Mouse (Mus musculus) limb, embryonic 11.5 days (tissue): ENCODE data around the gene Cib4. TPM values are rescaled to one million over a fixed set of nuclear protein-coding genes. Genes with fewer than 3 reads are reported as not detected.

Source experiments
- ATAC-seq: fragments of 200-750 bp; cut with Nextera tagmentation; 2 replicates; pipeline ENCODE4 v1.8.0; 2017; ENCODE audit warnings: low read depth; ENCODE audit not compliant: insufficient number of reproducible peaks, low FRiP score, low TSS enrichment
- DNase-seq: peaks from one replicate; pipeline ENCODE4 v3.0.0-alpha.2; 2015; ENCODE audit warnings: low spot score
- H3K27ac ChIP-seq: fragments of 300-500 bp; sonication (generic); replicated peaks from 2 replicates; pipeline ENCODE4 v1.5.1; 2014; ENCODE audit warnings: low read depth, mild to moderate bottlenecking, low read length
- H3K27me3 ChIP-seq: fragments of 300-500 bp; sonication (generic); 2 replicates; pipeline ENCODE4 v1.6.1; 2014; ENCODE audit warnings: mild to moderate bottlenecking, low read length, mixed read lengths; ENCODE audit not compliant: control insufficient read depth, insufficient read depth
- H3K36me3 ChIP-seq: fragments of 300-500 bp; sonication (generic); 2 replicates; pipeline ENCODE4 v1.6.1; 2014; ENCODE audit warnings: mild to moderate bottlenecking, low read length, moderate library complexity, mixed read lengths; ENCODE audit not compliant: control insufficient read depth, insufficient read depth
- H3K4me1 ChIP-seq: fragments of 300-500 bp; sonication (generic); 2 replicates; pipeline ENCODE4 v1.6.1; 2014; ENCODE audit warnings: low read length, mixed read lengths; ENCODE audit not compliant: control insufficient read depth, insufficient read depth
- H3K4me2 ChIP-seq: fragments of 300-500 bp; sonication (generic); 2 replicates; pipeline ENCODE4 v1.6.1; 2014; ENCODE audit warnings: low read depth, mild to moderate bottlenecking, moderate library complexity; ENCODE audit not compliant: severe bottlenecking
- H3K4me3 ChIP-seq: fragments of 300-500 bp; sonication (generic); 2 replicates; pipeline ENCODE4 v1.5.1; 2014; ENCODE audit warnings: low read depth, low read length
- H3K9ac ChIP-seq: fragments of 300-500 bp; sonication (generic); 2 replicates; pipeline ENCODE4 v1.6.1; 2014; ENCODE audit warnings: mild to moderate bottlenecking, low read length
- H3K9me3 ChIP-seq: fragments of 300-500 bp; sonication (generic); 2 replicates; pipeline ENCODE4 v1.6.1; 2016; ENCODE audit warnings: low read length; ENCODE audit not compliant: control insufficient read depth
- WGBS: fragments of 180-500 bp; shearing (Covaris S2); extraction: QIAGEN DNeasy Blood & Tissue Kit; methylation state at CpG from one replicate; pipeline ENCODE4 v1.1.7; 2014; 5-methylcytosine and 5-hydroxymethylcytosine counted together
- polyA plus RNA-seq: library from polyadenylated mRNA; unstranded; fragments of >200 nt; fragmentation: Nextera tagmentation; extraction: Ambion mirVana; gene quantifications from 2 replicates; pipeline ENCODE4 v1.2.1, GENCODE M21; 2014

The Cib4 gene
- polyA plus RNA-seq: not detected in 2 replicates

- Histone ChIP-seq H3K9ac (no peak within 1 kb of the TSS), H3K4me1 (peaks cover 5% of the 10 kb centered on the region; the same call in 1 of the 2 replicates), H3K27me3 (no peaks in the 10 kb centered on the region), H3K4me2 (no peak within 1 kb of the TSS), H3K9me3 (no peaks in the 10 kb centered on the region), H3K27ac (no peak within 1 kb of the TSS), H3K4me3 (no peak within 1 kb of the TSS), H3K36me3 (no peaks in the 10 kb centered on the region)
- ATAC-seq: no peak
- DNase-seq: no peak
- WGBS: 46% methylated on average over 2 of the region's 2 CpGs
Measured at GRCm38 (mm10) chr5:30545698-30546097, at the start of gene Cib4. Gene Cib4, minus strand, starts transcription at chr5:30545836.

- no peak for DNase-seq
- Histone ChIP-seq H3K27ac (no peak overlapping the region), H3K4me3 (no peak overlapping the region), H3K4me1 (no peaks in the 10 kb centered on the region), H3K9ac (no peak overlapping the region), H3K36me3 (no peaks in the 10 kb centered on the region), H3K27me3 (peaks cover 8% of the 10 kb centered on the region), H3K4me2 (no peak overlapping the region), H3K9me3 (no peaks in the 10 kb centered on the region)
- WGBS: 45% methylated on average over 6 of the region's 6 CpGs
- no peak for ATAC-seq
Measured at GRCm38 (mm10) chr5:30594953-30595560, 49.4 kb upstream of the Cib4 start.

DNA sequence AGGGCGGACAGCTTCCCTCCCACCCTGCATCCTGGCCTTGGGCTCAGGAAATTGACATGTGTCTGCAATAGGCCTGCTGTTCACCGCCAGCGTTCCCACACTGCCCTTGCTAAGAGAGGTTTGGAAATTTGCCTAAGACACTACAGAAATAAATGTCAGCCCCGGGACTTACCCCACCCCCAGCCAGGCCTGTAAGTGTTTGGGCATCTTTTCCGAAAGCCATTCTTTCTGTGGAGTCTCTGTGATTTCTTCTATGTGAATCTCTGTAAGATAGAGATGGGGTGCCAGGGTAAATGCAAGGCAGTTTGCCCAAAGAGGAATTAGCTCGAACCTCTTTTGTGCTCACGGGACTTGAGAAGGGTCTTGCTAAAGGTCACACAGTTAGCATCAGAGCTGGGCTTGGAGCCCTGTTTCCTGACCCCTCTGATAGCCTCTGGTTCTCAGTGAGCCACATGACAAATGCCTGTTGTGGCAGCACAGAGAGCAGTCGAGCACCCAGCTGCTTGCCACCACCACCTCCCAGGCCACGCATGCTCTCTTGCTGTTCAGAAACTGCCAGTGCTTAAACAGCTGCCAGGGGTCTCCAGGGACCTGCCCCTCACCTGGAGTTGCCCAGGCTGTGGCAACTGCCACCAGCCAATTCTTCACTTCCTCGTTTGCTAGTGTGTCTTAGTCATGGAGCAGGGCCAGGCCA is 48.3 kb upstream of the Cib4 start:
- H3K36me3 ChIP-seq: no peaks in the 10 kb centered on the region
- DNase-seq (no peak), ATAC-seq (no peak)
- 44% methylated on average over 10 of the region's 10 CpGs for WGBS
- H3K9me3 ChIP-seq: no peaks in the 10 kb centered on the region
- no peak overlapping the region for H3K4me3 ChIP-seq
- H3K27me3 ChIP-seq: peaks cover 19% of the 10 kb centered on the region
- no peak overlapping the region for H3K27ac ChIP-seq
- peaks cover under 1% of the 10 kb centered on the region for H3K4me1 ChIP-seq
- no peak overlapping the region for H3K9ac ChIP-seq
- H3K4me2 ChIP-seq: no peak overlapping the region

DNA sequence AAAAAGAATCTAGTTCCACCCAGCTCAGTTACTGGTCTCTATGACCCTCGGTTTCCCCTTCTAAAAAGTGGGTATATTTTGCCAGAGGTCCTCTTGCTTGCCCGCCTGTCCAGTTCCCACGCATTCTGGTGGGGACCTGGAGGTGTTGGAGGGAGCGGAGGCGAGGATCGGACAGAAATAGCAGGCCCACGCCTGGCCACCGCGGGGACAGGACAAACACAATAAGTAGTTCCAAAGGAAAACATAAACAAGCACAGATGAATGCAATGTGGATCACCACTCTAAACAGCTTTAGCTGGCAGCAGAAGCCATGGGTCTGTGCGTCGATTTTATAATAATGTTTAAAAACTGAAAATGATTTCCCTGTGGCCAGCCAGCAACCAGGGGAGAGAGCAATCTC is 47.7 kb upstream of the Cib4 start:
- H3K36me3 ChIP-seq: no peaks in the 10 kb centered on the region
- DNase-seq: no peak
- H3K4me3 ChIP-seq: no peak overlapping the region
- WGBS: 86% methylated on average over 11 of the region's 11 CpGs
- H3K9ac ChIP-seq: no peak overlapping the region
- no peak for ATAC-seq
- H3K4me2 ChIP-seq: no peak overlapping the region
- H3K9me3 ChIP-seq: no peaks in the 10 kb centered on the region
- no peak overlapping the region for H3K27ac ChIP-seq
- H3K27me3 ChIP-seq: peaks cover 25% of the 10 kb centered on the region
- H3K4me1 ChIP-seq: peaks cover 7% of the 10 kb centered on the region

DNA sequence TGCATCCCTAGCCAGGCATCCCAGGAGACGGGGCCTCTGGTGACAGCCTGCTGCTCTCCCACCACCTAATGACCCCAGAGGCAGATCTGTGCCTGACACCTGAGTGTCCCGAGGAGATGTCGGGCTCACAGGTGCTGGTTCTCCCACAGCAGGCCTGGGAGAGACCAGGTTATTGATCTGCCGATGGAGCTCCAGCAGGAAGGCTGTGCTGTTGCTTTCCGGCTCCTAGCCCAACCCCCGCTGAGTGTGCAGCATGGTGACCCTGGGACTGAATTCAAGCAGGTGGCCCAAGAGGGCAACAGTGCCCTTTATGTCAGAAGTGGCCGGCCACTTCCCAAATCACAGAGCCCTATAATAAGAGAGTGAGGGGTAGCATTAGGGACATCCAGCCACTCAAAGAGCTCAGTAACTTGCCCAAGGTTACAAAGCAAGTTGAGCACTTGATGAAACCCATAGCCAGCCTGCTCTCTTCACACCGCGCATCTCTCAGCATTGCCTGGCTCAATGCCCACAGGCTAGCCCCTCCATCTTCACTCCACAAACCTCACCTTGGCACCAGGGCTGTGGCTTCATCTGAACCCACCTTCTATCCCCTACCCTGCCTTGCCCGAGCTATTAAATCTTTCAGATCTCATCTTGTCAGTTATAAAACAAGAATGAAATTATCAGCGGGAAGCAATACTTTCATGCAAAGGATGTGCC is 46.8 kb upstream of the Cib4 start:
- Histone ChIP-seq H3K27me3 (peaks cover 32% of the 10 kb centered on the region), H3K9ac (no peak overlapping the region), H3K36me3 (no peaks in the 10 kb centered on the region), H3K27ac (no peak overlapping the region), H3K4me1 (peaks cover 8% of the 10 kb centered on the region), H3K4me2 (no peak overlapping the region), H3K9me3 (no peaks in the 10 kb centered on the region), H3K4me3 (no peak overlapping the region)
- DNase-seq (no peak), ATAC-seq (no peak)
- WGBS: 77% methylated on average over 11 of the region's 11 CpGs

- ATAC-seq (no peak), DNase-seq (no peak)
- Histone ChIP-seq H3K9ac (no peak overlapping the region), H3K27ac (no peak overlapping the region), H3K4me2 (no peak overlapping the region), H3K4me1 (peaks cover 8% of the 10 kb centered on the region), H3K9me3 (no peaks in the 10 kb centered on the region), H3K36me3 (no peaks in the 10 kb centered on the region), H3K4me3 (no peak overlapping the region), H3K27me3 (peaks cover 38% of the 10 kb centered on the region)
- 74% methylated on average over 8 of the region's 8 CpGs for WGBS
Measured at GRCm38 (mm10) chr5:30591786-30592185, 46.1 kb upstream of the Cib4 start.

DNA sequence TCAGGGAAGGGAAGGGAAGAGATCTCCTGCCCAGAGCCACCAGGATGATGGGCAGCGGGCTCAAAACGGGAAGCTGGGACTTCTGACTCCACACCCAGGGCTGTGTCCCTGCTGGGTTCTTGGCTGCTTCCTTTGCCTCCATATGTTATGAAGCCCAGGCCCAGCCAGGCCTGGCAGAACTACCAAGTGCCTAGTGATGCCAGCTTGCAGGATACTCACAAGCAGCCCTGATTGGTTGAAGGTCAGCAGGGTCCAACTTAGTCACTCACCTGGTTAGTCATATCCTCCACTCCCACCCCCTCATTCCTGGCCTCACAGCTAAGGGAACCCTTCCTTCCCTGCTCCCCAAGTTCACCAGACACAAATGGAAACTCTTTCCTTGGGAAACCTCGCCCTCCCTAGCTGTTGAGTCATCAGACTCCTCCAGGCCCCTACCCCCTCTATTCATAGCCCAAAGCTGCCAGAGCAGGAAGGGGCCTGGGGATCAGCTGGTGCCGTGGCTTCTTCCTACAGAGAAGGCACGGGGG is 45.6 kb upstream of the Cib4 start:
- H3K4me1 ChIP-seq: peaks cover 8% of the 10 kb centered on the region
- ATAC-seq: no peak

DNA sequence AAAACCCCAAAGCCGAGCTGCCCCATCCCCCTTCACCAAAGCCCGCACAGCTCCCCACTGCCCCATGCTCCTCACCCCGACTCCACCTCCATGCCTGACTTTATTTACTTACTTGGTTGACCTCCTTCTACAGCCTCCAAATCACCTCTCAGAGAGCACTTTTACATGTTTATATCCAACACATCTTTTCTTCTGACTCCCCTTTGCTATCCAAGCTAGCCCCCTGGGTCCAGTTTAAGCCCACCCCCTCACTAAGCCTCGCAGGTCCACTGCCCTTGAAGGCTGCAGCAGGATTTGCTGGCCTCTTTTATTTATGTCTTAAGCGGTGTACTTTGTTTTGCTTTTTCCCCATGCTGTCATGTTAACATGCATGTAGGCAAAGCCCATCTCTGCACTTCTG is 44.6 kb upstream of the Cib4 start:
- Histone ChIP-seq H3K4me2 (no peak overlapping the region), H3K4me3 (no peak overlapping the region), H3K27ac (no peak overlapping the region), H3K9ac (no peak overlapping the region), H3K36me3 (no peaks in the 10 kb centered on the region), H3K4me1 (peaks cover 8% of the 10 kb centered on the region), H3K27me3 (peaks cover 42% of the 10 kb centered on the region), H3K9me3 (no peaks in the 10 kb centered on the region)
- no peak for DNase-seq
- no peak for ATAC-seq
- whole genome bisulfite sequencing: 74% methylated on average over 5 of the region's 5 CpGs

More for the DNA sequence above, 45.6 kb upstream of the Cib4 start:
- Histone ChIP-seq H3K36me3 (no peaks in the 10 kb centered on the region), H3K27ac (no peak overlapping the region), H3K4me2 (no peak overlapping the region), H3K4me3 (no peak overlapping the region), H3K27me3 (peaks cover 41% of the 10 kb centered on the region), H3K9me3 (no peaks in the 10 kb centered on the region), H3K9ac (no peak overlapping the region)
- WGBS: 69% methylated on average over 5 of the region's 5 CpGs
- no peak for DNase-seq
